Mouse (Mus musculus) C2C12 (cell line): Measurements from ENCODE around the gene B3gnt6.

Experiments used
- CTCF ChIP-seq: IDR thresholded peaks from one replicate; pipeline ENCODE4 v1.5.1; 2011; ENCODE audit not compliant: control insufficient read depth, insufficient read depth, insufficient read length
- MAX ChIP-seq: IDR thresholded peaks from one replicate; pipeline ENCODE4 v1.6.1; 2011; ENCODE audit warnings: mild to moderate bottlenecking, control low read depth

DNA sequence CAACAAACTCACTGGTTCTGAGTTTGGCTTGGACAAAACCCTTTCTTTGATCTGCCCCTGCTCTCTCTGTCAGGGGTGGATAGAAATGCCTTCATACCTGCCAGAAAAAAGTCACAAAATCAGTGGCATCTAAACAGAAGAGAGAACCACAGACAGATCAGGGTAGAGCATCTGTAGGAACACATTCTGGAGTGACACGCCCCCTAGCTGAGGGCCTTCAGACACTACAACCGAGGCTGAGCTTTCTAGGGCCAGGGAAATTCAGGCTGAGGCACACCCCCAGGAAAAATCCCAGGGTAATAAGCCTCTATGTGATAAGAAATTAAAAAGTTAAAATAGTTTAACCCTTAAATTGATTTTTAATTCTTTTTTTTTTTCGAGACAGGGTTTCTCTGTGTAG, 45.9 kb downstream of the B3gnt6 start:
- TF ChIP-seq CTCF (no peak), MAX (no peak)
